Mouse (Mus musculus) embryonic fibroblast, embryonic 13.5 days (primary cell): ENCODE data around the gene Trim61.
"Not testable (repeated sequence)": the region's sequence is repeated elsewhere in the genome, so short reads cannot be mapped to it uniquely, and the experiment has no call there.

Source experiments
- CTCF ChIP-seq: IDR thresholded peaks from 2 replicates; pipeline ENCODE4 v1.5.1; 2011; ENCODE audit warnings: mild to moderate bottlenecking, control low read depth, low read length, moderate library complexity, borderline replicate concordance; ENCODE audit not compliant: insufficient read depth
- POLR2A ChIP-seq: IDR thresholded peaks from 2 replicates; pipeline ENCODE4 v1.6.1; 2011; ENCODE audit warnings: low read depth, mild to moderate bottlenecking, control low read depth, low read length, moderate library complexity

DNA sequence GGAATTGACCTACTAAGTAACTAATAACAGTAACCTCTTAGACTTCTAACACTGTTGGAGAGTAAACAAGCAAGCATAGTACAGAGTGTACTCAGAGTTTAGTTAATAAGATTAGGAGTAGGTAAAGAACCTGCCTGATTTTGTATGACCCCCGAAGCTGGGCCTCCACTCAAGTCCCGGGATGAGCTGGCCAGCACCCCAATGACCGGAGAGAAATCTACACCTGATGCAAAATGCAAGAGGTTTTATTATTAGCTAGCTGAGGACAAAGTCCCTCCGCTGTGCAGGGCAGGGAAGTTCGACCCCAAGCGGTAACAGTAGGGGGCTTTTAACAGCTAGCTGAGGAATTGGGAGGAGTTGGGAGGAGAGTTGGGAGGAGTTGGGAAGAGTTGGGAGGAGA is 10.7 kb downstream of the Trim61 start:
- not testable (repeated sequence) for TF ChIP-seq CTCF, POLR2A
